Mouse (Mus musculus) ES-E14 (cell line): ENCODE data around the gene Olfr610.
"Not testable (repeated sequence)": the region's sequence is repeated elsewhere in the genome, so short reads cannot be mapped to it uniquely, and the experiment has no call there.

Experiments used
- HCFC1 ChIP-seq: IDR thresholded peaks from 2 replicates; pipeline ENCODE4 v1.6.1; 2012; ENCODE audit warnings: low read length, inconsistent platforms, borderline replicate concordance; ENCODE audit not compliant: insufficient read depth
- ZC3H11A ChIP-seq: IDR thresholded peaks from 2 replicates; pipeline ENCODE4 v1.6.1; 2012; ENCODE audit warnings: low read depth, mild to moderate bottlenecking, inconsistent platforms, low read length, borderline replicate concordance
- ZNF384 ChIP-seq: IDR thresholded peaks from 2 replicates; pipeline ENCODE4 v1.6.1; 2012; ENCODE audit warnings: low read depth, low read length, inconsistent platforms

DNA sequence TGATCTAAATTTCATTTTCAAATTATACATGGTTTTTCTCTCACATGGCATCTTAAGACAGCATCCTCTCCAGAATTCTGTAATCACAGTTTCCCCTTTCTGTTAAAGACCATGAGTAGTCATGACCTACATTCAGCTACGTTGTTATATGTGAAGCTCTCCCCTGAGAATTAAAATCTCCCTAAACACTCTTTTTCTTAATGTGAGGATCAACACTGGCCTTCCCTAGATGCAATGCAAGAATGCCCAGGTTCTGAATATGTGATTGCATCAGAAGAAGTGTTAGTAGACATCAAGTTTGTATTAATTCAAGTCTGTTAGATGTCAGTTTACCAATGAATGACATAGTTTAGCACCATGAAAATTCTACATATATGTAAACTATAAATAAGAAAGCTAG lies 8.8 kb upstream of the Olfr610 start, which contains the start of gene Olfr611:
- not testable (repeated sequence) for TF ChIP-seq ZNF384, ZC3H11A, HCFC1
